Mouse (Mus musculus): ENCODE measurements around the gene Cd4. TPM values are rescaled to one million over a fixed set of nuclear protein-coding genes. Genes with fewer than 3 reads are reported as not detected.
"Not testable (repeated sequence)": the region's sequence is repeated elsewhere in the genome, so short reads cannot be mapped to it uniquely, and the experiment has no call there.

Cd4 gene
- total RNA-seq, 2 experiments from 2014 or later = 0.23 TPM; not detected in 1

DNA sequence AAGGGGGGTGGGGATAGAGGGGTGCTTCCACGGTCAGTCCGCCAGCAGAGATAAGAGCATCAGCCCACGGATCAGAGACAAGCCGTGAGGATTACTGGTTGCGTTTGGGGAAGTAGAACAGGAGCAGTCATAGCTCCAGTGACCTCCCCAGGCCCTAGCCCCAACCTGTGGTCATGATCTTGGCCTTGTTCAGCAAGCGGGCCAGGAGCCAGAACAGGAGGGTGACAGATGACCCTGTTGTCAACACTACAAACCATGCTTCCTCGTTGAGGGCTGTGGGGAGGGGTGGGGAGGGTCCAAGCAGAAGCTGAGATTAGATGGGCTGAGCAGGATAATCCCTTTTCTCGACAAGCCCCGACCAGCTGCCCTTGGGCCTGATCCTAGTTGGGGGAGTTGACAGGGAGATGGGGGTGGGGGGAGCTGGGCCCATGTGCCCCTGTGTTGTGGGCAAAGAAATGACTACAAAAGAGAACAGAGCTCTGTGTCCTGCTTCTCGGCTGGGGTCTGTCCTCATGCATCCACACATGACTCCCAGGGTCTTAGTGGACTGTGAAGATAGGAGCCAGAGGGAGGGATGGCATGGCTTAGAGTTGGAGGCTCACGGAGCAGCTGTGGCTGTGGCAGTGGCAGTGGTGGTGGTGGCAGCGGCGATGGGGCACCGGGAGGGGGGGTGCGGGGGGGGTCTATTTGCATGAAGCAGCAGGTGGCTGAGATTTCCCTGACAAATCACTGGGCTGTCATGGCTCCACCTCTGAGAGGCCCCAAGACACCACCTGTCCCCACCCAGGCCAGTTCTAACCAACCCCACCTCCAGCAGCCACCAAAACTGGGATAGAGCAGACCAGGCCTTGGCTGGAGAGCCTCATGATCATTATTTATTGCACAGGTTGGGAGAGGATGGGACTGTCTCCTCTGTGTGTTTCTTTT lies 47.5 kb downstream of the Cd4 start, which contains the start of gene Gnb3:
Gene Gnb3, minus strand, starts transcription at position 35 of the 927 bp plus-strand sequence.
- DNase-seq = no peak

DNA sequence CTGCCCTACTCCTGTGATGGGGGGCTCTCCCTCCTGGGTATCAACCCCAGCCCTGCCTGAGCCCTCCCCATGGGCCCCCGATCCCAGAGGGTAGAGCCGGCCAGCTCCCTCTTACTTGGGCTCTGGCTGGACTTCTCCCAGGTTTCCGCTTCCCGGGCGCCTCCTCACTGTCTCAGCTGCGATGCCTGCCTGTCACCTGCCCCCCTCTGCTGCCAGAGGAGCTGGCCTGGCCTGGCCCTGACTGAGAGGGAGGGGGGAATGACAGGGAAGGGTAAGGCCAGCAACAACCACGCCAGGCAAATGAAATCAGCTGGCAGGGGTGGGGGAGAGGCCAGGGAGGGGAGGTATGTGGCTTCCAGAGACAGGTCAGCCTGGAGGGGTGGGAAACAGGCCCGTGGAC lies 48.2 kb downstream of the Cd4 start:
- DNase-seq = no peak

DNA sequence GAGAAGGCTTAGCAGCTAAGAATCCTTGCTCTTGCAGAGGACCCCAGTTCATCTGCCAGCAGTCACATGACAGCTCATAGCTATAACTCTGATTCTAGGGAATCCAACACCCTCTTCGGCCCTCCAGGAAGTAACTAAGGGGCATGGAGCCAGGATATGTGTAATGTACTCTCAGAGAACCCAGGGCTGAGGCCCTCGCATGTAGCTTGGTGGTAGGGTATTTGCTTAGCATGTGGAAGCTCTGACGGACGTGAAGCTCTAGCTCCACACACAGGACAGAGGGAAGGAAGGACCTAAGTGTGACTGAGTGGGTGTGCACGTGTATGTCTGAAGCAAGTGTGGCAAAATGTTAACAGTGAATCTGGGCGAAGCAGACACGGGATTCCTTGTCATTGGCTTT lies 51.6 kb downstream of the Cd4 start:
- no peak for DNase-seq

DNA sequence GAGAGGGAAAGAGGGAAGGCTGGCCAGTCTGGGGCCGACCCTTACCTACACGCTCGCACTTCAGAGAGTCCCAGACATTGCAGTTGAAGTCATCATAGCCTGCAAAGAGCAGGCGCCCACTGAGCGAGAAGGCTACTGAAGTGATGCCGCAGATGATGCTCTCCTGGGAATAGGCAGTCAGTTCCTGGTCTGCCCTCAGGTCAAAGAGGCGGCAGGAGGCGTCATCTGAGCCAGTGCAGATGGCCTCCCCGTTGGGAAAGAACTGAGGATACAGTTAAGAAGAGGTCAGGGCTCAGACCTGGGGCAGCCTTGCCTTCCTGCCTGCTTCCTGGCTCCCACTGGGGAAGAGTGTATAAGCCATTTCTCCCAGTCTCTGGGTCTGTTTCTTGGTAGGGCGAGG lies 52.5 kb downstream of the Cd4 start:
- DNase-seq = no peak

DNA sequence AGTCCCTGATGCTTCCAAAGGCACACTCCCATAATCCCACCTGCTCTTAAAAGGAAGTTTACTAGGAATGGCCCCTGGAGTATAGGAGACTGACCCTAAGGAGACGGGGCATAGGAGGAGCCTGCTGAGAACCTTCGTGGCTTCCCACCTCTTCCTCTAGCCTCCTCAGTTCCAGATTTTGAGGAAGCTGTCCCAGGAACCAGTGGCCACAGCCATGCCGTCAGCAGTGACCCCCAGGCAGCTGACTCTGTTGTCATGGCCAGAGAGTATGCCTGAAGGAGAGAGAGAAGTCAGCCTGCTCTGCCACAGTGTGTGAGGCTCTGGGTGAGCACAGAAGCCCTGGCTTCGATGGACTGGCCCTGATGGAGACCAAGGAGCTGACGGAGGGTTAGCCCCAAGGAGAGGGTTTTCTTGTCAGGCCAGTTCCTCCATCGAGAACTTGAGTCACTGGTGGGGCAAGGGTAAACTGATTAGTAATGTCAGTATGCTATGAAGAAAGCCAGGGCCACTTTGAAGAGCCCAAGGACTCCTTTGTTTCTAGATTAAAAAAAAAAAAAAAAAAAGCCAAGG lies 53.4 kb downstream of the Cd4 start:
- no peak for DNase-seq

DNA sequence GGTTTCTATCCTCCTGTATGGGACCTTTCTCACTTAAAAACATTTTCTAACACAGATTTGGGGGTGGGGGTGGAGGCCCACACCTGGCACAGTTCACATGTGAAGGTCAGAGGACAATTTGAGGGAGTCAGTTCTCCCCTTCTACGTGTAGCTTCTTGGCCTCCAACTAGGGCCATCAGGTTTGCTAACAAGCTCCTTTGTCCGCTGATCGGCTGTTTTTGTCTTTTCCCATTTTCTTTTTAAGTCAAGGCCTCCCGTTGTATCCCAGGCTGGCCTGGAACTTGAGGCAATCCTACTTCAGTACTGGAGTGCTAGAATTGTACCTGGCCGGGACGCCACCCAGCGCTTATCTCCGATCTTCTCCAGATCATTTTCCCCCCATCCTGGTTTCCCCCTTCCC lies 56.4 kb downstream of the Cd4 start:
- DNase-seq = no peak

DNA sequence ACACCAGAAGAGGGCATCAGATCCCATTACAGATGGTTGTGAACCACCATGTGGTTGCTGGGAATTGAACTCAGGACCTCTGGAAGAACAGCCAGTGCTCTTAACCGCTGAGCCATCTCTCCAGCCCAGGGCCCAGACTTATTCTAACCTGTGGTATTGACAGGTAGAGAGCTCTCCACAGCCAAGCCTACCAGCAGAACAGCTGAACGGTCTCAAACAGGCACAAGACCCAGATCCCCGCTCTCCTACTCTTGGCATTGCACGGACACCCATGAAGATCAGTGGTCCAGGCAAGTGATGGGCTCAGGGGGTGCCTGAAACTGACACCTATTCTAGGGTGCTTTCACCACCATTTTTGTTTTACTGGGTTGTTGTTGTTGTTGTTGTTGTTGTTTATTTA lies 56.8 kb downstream of the Cd4 start:
- not testable (repeated sequence) for DNase-seq

DNA sequence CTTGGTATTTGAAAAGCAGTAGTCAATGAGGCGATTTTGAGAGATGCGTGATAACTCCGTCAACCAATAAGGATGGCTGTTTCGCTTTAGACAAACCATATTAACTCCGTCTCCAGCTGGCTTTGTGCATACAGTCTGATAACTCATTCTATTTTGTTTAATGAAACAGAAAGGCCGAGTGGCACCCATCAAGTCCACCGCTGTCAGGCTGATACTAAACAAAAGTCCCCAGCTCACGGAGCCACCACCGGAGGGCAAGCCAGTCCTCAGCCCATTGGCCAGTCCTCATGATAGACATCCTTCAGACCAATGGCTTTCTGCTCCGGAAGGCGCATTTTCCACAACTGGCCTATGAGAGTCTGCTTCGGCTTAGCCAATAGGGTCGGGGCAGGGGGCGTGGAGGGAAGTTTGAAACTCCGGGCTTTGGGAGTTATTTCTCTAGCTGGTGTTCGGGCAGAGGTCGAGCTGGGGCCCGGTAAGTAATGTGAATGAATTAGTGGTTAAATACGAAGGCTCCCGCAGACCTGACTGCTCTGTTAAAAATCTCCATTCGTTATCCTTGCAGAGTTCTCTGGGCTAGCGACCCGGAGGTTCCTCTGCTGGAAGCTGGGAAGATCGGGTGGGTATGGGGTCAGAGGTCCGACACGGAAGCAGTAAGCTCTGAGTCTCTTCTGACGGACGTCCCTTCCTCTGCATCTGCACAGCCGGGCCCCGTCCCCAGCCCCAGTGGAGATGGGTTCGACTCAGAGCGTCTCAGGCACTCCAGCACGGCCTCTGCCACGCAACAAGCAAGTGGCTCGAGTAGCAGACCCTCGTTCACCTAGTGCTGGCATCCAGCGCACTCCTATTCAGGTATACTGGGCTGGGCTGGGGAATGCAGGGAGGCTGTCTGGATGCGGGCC lies 58.0 kb downstream of the Cd4 start:
- peak; percentile 89 to 90 for DNase-seq

DNA sequence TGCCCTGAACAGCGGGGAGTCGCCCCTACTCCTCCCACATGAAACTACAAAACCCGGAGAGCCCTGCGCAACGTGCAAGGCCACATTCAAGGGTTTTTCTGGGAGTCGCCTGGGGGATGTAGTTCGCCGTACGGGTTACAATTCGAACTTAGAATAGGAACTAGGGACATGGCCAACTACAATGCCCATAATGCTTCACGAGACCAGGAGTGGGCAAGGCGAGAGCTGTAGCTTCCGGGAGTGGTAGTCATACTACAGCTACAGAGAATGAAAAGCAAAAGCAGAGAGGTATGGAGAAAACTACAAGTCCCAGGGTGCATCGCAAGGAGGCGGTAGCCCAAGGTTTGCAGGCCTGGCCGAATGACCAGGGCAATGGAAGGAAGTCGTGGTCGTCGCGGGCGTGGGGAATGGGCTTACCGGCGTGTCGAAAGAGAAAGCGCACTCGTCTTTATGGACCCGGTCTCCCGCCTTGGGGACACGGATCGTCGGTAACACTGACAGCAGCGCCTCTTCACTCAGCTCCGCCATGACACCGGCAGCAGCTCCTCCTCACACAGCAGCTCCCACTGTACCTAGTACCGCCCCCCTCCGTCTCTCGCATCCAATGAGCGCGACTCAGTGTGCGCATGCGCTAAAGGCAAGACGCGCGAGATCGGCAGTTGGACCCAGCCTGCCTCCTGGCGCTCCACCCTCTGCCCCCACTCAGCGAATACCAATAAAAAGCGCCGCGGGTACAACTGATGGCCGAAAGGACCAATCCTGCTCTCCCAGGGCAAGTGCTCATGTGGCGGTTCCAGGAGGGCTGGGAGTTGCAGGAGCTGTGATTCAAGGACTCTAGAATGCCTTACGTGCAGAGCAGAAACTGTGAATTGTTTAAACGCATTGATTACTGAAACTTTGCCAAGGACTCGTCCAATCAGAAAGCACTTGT lies 58.9 kb downstream of the Cd4 start, which contains the start of the genes Usp5 and Cdca3:
Gene Usp5, minus strand, starts transcription at position 617 of the 931 bp plus-strand sequence.
Gene Cdca3, plus strand, starts transcription at position 680 of the 931 bp plus-strand sequence.
- peak; percentile 98 to 99 for DNase-seq

DNA sequence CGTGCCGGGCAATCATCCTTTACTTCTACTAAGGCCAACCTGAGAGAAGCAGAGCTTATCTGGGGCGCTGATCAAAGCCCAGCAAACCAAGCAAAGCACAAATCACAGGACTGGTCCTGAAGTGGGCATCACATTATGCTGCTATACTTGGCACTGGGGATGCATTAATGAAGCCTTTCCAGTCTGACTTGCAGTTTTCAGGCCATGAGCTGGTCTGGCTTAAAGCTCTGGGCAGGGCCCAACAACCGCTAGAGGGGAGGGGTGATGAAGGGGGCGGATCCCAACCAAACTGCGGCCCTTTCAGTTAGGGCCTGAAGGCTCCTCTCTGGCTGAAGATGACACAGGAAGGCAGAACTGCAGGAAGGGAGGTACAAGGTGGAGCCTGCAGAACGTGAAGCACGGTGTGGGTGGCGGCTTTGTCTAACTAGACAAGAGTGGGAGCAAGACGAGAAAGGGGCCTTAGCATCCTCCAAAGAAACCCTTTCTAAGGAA lies 59.9 kb downstream of the Cd4 start:
- peak in 1 of 2 experiments; percentile 28 for DNase-seq

DNA sequence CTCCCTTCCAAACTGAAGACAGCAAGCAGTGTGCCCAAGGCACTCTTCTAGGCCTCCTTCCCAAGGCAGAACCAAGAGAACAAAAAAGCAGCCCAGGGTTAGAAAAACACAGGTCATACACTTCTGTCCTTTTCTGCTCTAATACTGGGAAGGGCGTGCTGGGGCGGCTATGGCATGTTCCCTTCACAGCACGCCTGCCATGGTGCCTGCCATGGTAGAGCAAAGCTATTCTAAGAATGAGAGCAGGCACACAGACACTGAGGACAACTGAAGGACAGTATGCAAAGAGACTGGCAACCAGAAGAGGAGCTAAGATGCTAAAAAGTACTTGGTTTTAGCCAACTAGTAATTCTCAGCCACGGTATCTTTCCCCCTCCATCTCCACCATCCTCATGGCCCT lies 66.0 kb downstream of the Cd4 start:
- DNase-seq = no peak

DNA sequence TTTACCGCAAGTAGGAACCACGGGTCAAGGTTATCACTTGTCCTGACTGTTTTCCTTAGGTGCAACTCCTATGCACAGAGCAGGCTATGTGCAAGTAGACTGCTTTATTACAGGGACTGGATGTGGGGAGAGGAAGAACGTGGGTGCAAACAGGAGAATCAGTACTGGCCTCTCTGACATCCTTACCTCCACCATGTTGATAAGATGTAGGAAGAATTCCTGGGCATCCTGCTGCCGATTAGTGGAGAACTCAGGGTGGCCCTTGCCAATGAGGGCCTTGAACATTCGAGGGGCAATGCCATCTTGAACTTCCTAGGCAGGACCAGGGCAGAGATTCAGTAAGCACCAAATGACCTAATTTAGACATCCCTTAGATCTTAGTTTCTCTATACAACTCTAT lies 67.1 kb downstream of the Cd4 start:
- no peak for DNase-seq

DNA sequence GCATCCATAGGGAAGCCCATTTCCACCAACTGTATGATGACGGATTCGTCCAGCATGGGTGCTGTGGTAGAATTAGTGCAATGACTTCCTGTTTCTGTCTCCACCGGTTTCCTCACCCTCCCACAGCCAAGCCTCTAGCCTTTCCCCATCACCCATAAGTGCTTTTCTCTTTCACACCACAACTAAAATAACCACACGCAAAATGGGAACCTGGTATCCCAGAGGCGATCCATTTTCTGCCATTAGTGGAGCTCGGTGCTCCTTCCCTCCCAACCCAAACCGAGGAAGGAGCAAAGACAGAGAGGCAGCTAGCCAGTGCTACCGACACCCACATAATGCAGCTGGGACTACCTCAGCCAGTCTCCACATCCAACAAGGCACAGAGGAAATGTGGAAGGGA lies 70.0 kb downstream of the Cd4 start:
- DNase-seq = no peak

DNA sequence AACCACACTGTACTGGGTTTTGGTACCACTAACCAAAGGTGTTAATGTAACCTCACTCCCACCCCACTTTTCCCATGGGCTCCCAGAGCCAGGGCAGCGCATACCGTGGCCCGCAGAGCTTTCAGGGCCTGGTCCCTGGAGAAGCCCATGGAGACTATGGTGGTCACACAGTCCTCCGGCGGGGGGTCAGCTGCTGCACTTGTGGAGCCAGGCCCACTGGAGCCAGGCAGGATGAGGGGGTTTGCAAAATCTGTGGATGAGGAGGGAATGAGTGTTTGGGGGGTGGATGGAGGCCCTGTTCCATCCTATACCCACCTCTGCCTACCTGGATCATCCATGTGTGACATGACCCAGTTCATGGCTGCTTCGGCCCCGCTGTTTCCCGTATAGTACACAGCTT lies 70.5 kb downstream of the Cd4 start:
- DNase-seq = peak in 1 of 2 experiments; percentile 5

DNA sequence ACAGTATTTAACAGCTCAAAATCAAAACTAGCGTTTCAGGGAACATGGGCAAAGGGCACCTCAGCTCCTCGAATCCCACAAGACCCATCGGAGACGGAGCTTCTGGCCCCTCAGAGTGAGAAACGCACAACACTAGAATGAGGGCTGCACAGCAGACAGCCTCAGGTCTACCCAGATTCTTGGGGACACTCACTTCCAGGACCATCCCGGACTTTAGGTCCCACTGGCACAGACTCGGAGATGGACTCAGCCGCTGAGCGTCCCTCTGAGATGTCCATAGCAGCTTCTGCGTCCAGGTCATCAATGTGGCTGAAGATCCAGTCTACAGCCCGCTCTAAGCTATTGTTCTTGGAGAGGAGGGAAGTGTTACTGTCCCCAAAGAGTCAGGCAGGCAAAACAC lies 70.9 kb downstream of the Cd4 start:
- peak in 1 of 2 experiments; percentile 2 for DNase-seq

DNA sequence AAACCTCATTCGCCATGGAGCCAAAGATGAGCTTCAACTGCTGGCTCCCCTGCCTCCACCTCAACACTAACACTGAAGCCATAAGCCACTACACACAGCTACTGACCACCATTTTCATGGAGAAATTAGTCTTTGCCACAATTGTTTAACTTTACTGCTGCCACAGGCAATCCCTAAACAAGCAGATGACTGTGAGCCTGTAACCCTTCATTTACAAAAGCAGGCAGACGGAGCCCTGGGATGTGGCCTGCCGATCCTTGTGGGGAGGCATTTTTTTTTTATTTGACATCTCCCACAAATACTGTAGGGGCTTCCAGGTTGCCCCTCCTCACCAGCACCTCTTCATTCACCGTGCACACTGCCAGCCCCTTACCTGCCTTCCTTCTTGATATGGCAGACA lies 71.4 kb downstream of the Cd4 start:
- DNase-seq = no peak

DNA sequence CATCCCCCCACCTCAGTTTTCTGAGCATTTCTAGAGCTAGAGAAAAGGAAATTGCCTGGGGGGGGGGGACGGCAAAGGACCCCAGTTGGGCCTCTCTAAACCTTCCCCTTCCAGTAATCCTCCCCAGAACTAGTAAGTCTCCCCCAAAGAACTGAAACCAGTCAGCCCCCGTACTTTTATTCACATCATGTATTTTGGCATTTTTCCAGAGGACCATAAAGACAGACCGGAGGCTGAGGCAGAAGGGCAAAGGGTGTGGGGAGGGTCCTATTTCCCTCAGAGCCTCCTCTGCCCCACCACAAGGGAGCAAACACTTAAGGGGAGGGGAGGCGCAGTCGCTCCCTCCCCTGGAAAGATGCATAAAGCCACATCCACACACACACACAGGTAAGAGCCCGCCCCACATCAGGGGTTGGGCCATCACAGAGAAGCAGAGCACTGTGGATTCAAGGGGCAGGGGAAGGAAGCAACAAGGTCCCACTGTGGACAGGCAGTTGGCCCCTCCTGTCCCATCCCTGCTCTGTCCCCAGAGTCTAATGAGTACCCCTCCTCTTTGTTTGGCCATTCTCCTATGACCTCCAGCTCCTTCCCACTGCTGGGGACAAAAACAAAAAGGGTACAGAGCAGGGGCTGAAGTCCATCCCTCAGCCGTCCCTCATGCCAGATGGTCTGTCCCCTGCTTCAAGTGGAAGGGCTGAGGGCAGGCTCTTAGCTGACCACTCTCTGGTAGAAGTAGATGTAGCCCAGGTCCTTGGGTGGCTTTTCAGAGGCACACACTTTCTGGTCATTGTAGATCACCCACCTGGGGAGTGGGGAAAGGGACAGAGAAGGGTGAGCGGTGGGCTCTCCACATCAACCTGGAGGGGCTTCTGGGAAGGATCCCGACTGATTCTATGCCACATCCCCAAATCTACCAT lies 72.9 kb downstream of the Cd4 start:
- no peak for DNase-seq
